Mouse (Mus musculus) myocyte (in vitro differentiated cells): Measurements from ENCODE around the gene BC025920.

ENCODE experiments used
- CEBPB ChIP-seq: IDR thresholded peaks from 2 replicates; pipeline ENCODE4 v1.6.1; 2011; ENCODE audit warnings: mild to moderate bottlenecking, moderate library complexity; ENCODE audit not compliant: poor library complexity, insufficient read depth, severe bottlenecking
- E2F4 ChIP-seq: IDR thresholded peaks from one replicate; pipeline ENCODE4 v1.6.1; 2011; ENCODE audit warnings: mild to moderate bottlenecking, control low read depth, moderate library complexity; ENCODE audit not compliant: insufficient read depth
- MAX ChIP-seq: IDR thresholded peaks from one replicate; pipeline ENCODE4 v1.6.1; 2011; ENCODE audit warnings: low read depth, mild to moderate bottlenecking, control low read depth
- MYOD1 ChIP-seq, 3 experiments: IDR thresholded peaks; one replicate each; pipeline ENCODE4 v1.6.1; 2011; ENCODE audit warnings: control low read depth in 2 of 3, low read depth in 2 of 3, mild to moderate bottlenecking in 2 of 3, moderate library complexity in 1 of 3; ENCODE audit not compliant: insufficient read length in 2 of 3, control insufficient read depth in 1 of 3
- MYOG ChIP-seq, 3 experiments: IDR thresholded peaks; one replicate each; pipeline ENCODE4 v1.6.1; 2011; ENCODE audit warnings: control low read depth in 2 of 3, low read depth in 2 of 3, mild to moderate bottlenecking in 2 of 3; ENCODE audit not compliant: insufficient read length in 2 of 3, control insufficient read depth in 1 of 3, insufficient read depth in 1 of 3
- POLR2A ChIP-seq: IDR thresholded peaks from one replicate; pipeline ENCODE4 v1.6.1; 2011; ENCODE audit warnings: low read depth, mild to moderate bottlenecking, control low read depth, moderate library complexity; ENCODE audit not compliant: insufficient read length
- POLR2AphosphoS2 ChIP-seq: IDR thresholded peaks from one replicate; pipeline ENCODE4 v1.6.1; 2011; ENCODE audit warnings: low read depth, control low read depth; ENCODE audit not compliant: insufficient read length
- SRF ChIP-seq: IDR thresholded peaks from one replicate; pipeline ENCODE4 v1.6.1; 2011; ENCODE audit warnings: low read depth; ENCODE audit not compliant: control insufficient read depth, insufficient read length
- TCF3 ChIP-seq: IDR thresholded peaks from one replicate; pipeline ENCODE4 v1.6.1; 2011; ENCODE audit warnings: low read depth, control low read depth; ENCODE audit not compliant: insufficient read length
- USF1 ChIP-seq: IDR thresholded peaks from one replicate; pipeline ENCODE4 v1.6.1; 2011; ENCODE audit warnings: low read depth, mild to moderate bottlenecking, control low read depth, moderate library complexity

- TF ChIP-seq CEBPB (peak; percentile 51; the same call in 1 of the 2 replicates), POLR2A (no peak), MYOG (IDR thresholded peaks at IDR 0.05; ENCODE audit: control insufficient read depth in 1 of 3, insufficient read depth in 1 of 3, insufficient read length in 2 of 3, low read depth in 2 of 3) (peak in 1 of 3 experiments; percentile 16), USF1 (no peak), TCF3 (no peak), POLR2AphosphoS2 (no peak), MAX (no peak), MYOD1 (IDR thresholded peaks at IDR 0.05; ENCODE audit: control insufficient read depth in 1 of 3, insufficient read length in 2 of 3, low read depth in 2 of 3) (no peak), SRF (no peak), E2F4 (no peak)
Observed at GRCm38 (mm10) chr10:81619976-81620375, 13.9 kb downstream of the BC025920 start.
